Mouse (Mus musculus) megakaryocyte, embryonic 14.5 days (primary cell): ENCODE measurements at regions not wholly inside any gene's neighbourhood (a gene's known extent, or its start where the extent isn't known, plus 50 kb on each side); places are given as distances from the start of the nearest gene placed in this dataset.

Source experiments
- FLI1 ChIP-seq: IDR thresholded peaks from 2 replicates; pipeline ENCODE4 v1.6.1; 2012; ENCODE audit warnings: low read length, inconsistent platforms, mixed read lengths
- GATA1 ChIP-seq: IDR thresholded peaks from 3 replicates; pipeline ENCODE4 v1.6.1; 2012; ENCODE audit warnings: mixed read lengths, low read length, inconsistent platforms, borderline replicate concordance

DNA sequence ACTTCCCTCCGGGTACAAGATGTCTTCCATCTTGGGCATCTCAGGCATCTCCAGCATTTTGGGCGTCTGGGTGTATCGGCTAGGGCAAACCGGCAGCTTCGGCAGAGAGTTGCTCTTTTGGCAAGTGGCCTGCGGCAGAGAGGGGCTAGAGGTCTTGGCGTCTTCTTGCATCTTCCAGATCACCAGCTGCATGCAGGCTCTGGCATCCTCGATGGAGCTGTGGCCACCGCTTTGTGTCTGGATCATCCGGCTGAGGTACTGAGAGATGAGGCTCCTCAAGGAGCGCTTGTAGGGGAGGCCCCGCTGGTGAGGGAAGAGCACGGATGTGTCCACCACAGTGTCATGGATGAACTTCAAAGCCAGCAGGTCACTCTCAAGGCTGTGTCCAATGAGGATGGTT, 59.9 kb upstream of the Supt20 start:
- no peak for TF ChIP-seq GATA1
- TF ChIP-seq FLI1, result no peak
